Mouse (Mus musculus) small intestine, adult 2 months (tissue): ENCODE results near the gene Acbd4.

Source experiments
- CTCF ChIP-seq: fragments of 200-500 bp; IDR thresholded peaks from 2 replicates; pipeline ENCODE4 v1.5.1; 2012; ENCODE audit warnings: low read depth, mild to moderate bottlenecking, control low read depth, inconsistent platforms, low read length, moderate library complexity, mixed read lengths; ENCODE audit not compliant: insufficient replicate concordance, insufficient read length; ENCODE audit errors: extremely low read depth
- POLR2A ChIP-seq: fragments of 200-500 bp; IDR thresholded peaks from 2 replicates; pipeline ENCODE4 v1.6.1; 2012; ENCODE audit warnings: low read depth, mild to moderate bottlenecking, control low read depth, inconsistent platforms, low read length, moderate library complexity

GRCm38 (mm10) chr11:103101481-103101865 lies at the start of gene Acbd4, which contains the start of gene Plcd3:
- TF ChIP-seq CTCF (no peak), POLR2A (peak; percentile 58; the same call in 1 of the 2 replicates)
